Mouse (Mus musculus): Measurements from ENCODE around the gene Hoxc11.

DNA sequence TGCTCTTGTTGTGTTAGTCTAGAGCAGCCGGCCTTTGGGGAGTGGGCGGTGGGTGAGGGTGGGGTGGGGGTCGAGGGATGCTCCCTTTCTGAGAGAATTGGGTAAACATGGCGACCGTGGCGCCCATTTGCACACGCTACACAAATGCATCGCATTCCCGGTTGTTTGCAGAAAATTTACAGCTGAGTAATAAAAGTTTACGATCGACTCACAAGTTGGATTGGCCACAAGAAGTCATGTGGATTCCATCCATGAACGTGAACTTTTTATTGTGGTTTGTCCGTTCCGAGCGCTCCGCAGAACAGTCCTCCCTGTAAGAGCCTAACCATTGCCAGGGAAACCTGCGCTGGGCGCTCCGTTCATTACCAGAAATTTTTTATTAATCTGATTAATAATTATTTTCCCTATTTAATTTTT is 43.7 kb downstream of the Hoxc11 start, which contains the start of gene Hoxc6:
- TF ChIP-seq CTCF (IDR thresholded peaks at IDR 0.05; ENCODE audit: insufficient read depth, low read length) (no peak), POLR2A (IDR thresholded peaks at IDR 0.05; ENCODE audit: borderline replicate concordance, extremely low read depth, low read depth, low read length) (no peak)
